27 mouse cellular contexts compared by ENCODE assay signal in genomic region chr2:129689694-129690093, GRCm38 (mm10). TPM values are rescaled to one million over a fixed set of nuclear protein-coding genes. Genes with fewer than 3 reads are reported as not detected.
DNase-seq lines count a peak whose midpoint lies in the region; ATAC-seq lines count a peak whose summit lies in the region.
"Had no signal": no experiment of that assay in that cellular context is flagged by ENCODE, and none has a peak within 500 bp of the region (broad histone marks: within the 10 kb centered on the region; RNA-seq: fewer than 3 reads in every experiment).

No protein-coding gene starts in this region.

- DNase-seq in heart, adult 8-10 months (ENCODE audit: low spot score) = no peak
- DNase-seq in ovary, postnatal 36 days (ENCODE audit: low spot score) = peak; percentile 20
- DNase-seq in ovary, postnatal 10 days (ENCODE audit: low spot score) = no peak
- peak; percentile 86 for DNase-seq in adrenal gland, adult 8-10 months
- no peak for DNase-seq in cerebellum, adult 18-20 months
- no peak for DNase-seq in lung, adult 18-20 months
- DNase-seq: cerebellum, adult 9-10 months; gastrocnemius, postnatal 10 days; kidney, adult 11 months; kidney, postnatal 36 days; liver, postnatal 0 days; lung, postnatal 10 days; right cerebral cortex, adult 18-20 months; right cerebral cortex, postnatal 4 days; thymus, postnatal 14 days had no signal

- H3K9ac ChIP-seq in heart, embryonic 16.5 days (ENCODE audit: low read length) = no peak overlapping the region
- H3K9ac ChIP-seq: embryonic facial prominence, embryonic 15.5 days; heart, embryonic 13.5 days; hindbrain, embryonic 12.5 days; kidney, embryonic 15.5 days; limb, embryonic 12.5 days; liver, postnatal 0 days; midbrain, embryonic 12.5 days had no signal

- H3K27me3 ChIP-seq in heart, embryonic 16.5 days (ENCODE audit: control insufficient read depth, insufficient read depth, low read length) = peaks cover 5% of the 10 kb centered on the region; the same call in 1 of the 2 replicates
- H3K27me3 ChIP-seq: embryonic facial prominence, embryonic 15.5 days; hindbrain, embryonic 12.5 days; kidney, embryonic 15.5 days; midbrain, embryonic 12.5 days had no signal

- no peaks in the 10 kb centered on the region for H3K9me3 ChIP-seq in heart, embryonic 16.5 days (replicated peaks; ENCODE audit: control insufficient read depth, low read length)
- H3K9me3 ChIP-seq: embryonic facial prominence, embryonic 15.5 days; heart, embryonic 13.5 days; hindbrain, embryonic 12.5 days; kidney, embryonic 15.5 days; limb, embryonic 12.5 days; midbrain, embryonic 12.5 days had no signal

- no peak overlapping the region for H3K4me3 ChIP-seq in heart, embryonic 16.5 days (ENCODE audit: low read length)
- H3K4me3 ChIP-seq: embryonic facial prominence, embryonic 15.5 days; heart, embryonic 13.5 days; hindbrain, embryonic 12.5 days; kidney, embryonic 15.5 days; limb, embryonic 12.5 days; midbrain, embryonic 12.5 days had no signal

- no peaks in the 10 kb centered on the region for H3K36me3 ChIP-seq in heart, embryonic 16.5 days (ENCODE audit: control insufficient read depth, insufficient read depth)
- H3K36me3 ChIP-seq: embryonic facial prominence, embryonic 15.5 days; heart, embryonic 13.5 days; hindbrain, embryonic 12.5 days; kidney, embryonic 15.5 days; limb, embryonic 12.5 days; midbrain, embryonic 12.5 days had no signal

- 49% methylated on average over 7 of the region's 7 CpGs for WGBS in heart, embryonic 16.5 days

- H3K4me2 ChIP-seq in heart, embryonic 16.5 days (ENCODE audit: low read depth, low read length) = no peak overlapping the region
- H3K4me2 ChIP-seq: embryonic facial prominence, embryonic 15.5 days; heart, embryonic 13.5 days; hindbrain, embryonic 12.5 days; kidney, embryonic 15.5 days; limb, embryonic 12.5 days; liver, embryonic 11.5 days; midbrain, embryonic 12.5 days had no signal

- ATAC-seq in heart, embryonic 16.5 days (replicated peaks; ENCODE audit: extremely low read depth, insufficient read depth, low FRiP score) = peak; percentile 82
- ATAC-seq: forebrain, embryonic 14.5 days; liver, postnatal 0 days had no signal

- no peak overlapping the region for H3K27ac ChIP-seq in heart, embryonic 16.5 days (ENCODE audit: low read length)
- H3K27ac ChIP-seq: embryonic facial prominence, embryonic 15.5 days; heart, embryonic 13.5 days; hindbrain, embryonic 12.5 days; kidney, embryonic 15.5 days; limb, embryonic 12.5 days; midbrain, embryonic 12.5 days had no signal

- no peaks in the 10 kb centered on the region for H3K4me1 ChIP-seq in heart, embryonic 16.5 days (ENCODE audit: control insufficient read depth, insufficient read depth, low read length)
- H3K4me1 ChIP-seq: embryonic facial prominence, embryonic 15.5 days; hindbrain, embryonic 12.5 days; kidney, embryonic 15.5 days; limb, embryonic 12.5 days; midbrain, embryonic 12.5 days had no signal

RNA-seq across cellular contexts. Expression of gene Pdyn, which starts 9.9 kb away (rescaled TPM):
- 0.18 and 0.37 TPM in 2 replicates for polyA plus RNA-seq in heart, embryonic 16.5 days (2015; fragmentation: Nextera tagmentation; extraction: Ambion mirVana)
- not detected for total RNA-seq in heart, adult 8-10 months (2022)
- under 1 TPM in 3 of 4 experiments, not detected in 1; 0.14 to 0.48 (median 0.43) TPM for total RNA-seq in adrenal gland, adult 8-10 months (2022)
- total RNA-seq: gastrocnemius, postnatal 10 days; MEL had no signal
- polyA plus RNA-seq: C2C12; embryonic facial prominence, embryonic 15.5 days; heart, embryonic 13.5 days; liver, postnatal 0 days; stomach, embryonic 14.5 days had no signal

Comparison
In these comparisons a context has a peak if more than half of its experiments do, and no peak if none do; other contexts are left out.
1. DNase-seq: peak in ovary, postnatal 36 days (single experiment) and adrenal gland, adult 8-10 months (single experiment); none in heart, adult 8-10 months (single experiment), ovary, postnatal 10 days (single experiment), cerebellum, adult 18-20 months (0 of 2) and lung, adult 18-20 months (0 of 2).